Mouse (Mus musculus): ENCODE results near the gene Ankrd65.

GRCm38 (mm10) chr4:155802075-155802474, 11.8 kb downstream of the Ankrd65 start:
- TF ChIP-seq POLR2A (IDR thresholded peaks at IDR 0.05; ENCODE audit: insufficient read depth, low read depth, low read length): no peak
- no peak for TF ChIP-seq CTCF (IDR thresholded peaks at IDR 0.05; ENCODE audit: insufficient read depth, low read depth, low read length)

All from olfactory bulb, adult 2 months (tissue).